Mouse (Mus musculus) heart, postnatal 0 days (tissue): Measurements from ENCODE around the gene Gad1.

Source experiments
- CTCF ChIP-seq: IDR thresholded peaks from 2 replicates; pipeline ENCODE4 v1.5.1; 2016; ENCODE audit warnings: antibody characterized with exemption, control low read depth, low read depth
- EP300 ChIP-seq: IDR thresholded peaks from 2 replicates; pipeline ENCODE4 v1.6.1; 2016; ENCODE audit warnings: antibody characterized with exemption, low read depth

- TF ChIP-seq CTCF = no peak
- TF ChIP-seq EP300 = no peak
These were observed 6.6 kb downstream of the Gad1 start for GRCm38 (mm10) chr2:70559520-70559919.
